Mouse (Mus musculus): ENCODE measurements around the gene Meltf.

GRCm38 (mm10) chr16:31936568-31936967 is 58.0 kb downstream of the Meltf start:
- TF ChIP-seq GATA1 (IDR thresholded peaks at IDR 0.05; ENCODE audit: low read length) = no peak
- no peak for TF ChIP-seq TAL1 (IDR thresholded peaks at IDR 0.05; ENCODE audit: low read length)

All from erythroblast, embryonic 14.5 days (primary cell).